Mouse (Mus musculus): ENCODE data around the gene Igsf10.
"Not testable (repeated sequence)": the region's sequence is repeated elsewhere in the genome, so short reads cannot be mapped to it uniquely, and the experiment has no call there.

Gene Igsf10

GRCm38 (mm10) chr3:59344065-59344905 lies at the start of gene Igsf10:
Gene Igsf10 (minus strand): TSS chr3:59344394.
- DNase-seq (ENCODE audit: inconsistent age in 2 of 2, low spot score in 1 of 2): peak in 1 of 2 experiments; percentile 63

- no peak for DNase-seq (ENCODE audit: inconsistent age in 2 of 2, low spot score in 1 of 2)
Measured at GRCm38 (mm10) chr3:59385553-59385952, 41.4 kb upstream of the Igsf10 start.

GRCm38 (mm10) chr3:59385000-59385399 lies 40.8 kb upstream of the Igsf10 start:
- DNase-seq (ENCODE audit: inconsistent age in 2 of 2, low spot score in 1 of 2): no peak

GRCm38 (mm10) chr3:59384321-59384720 lies 40.1 kb upstream of the Igsf10 start:
- no peak for DNase-seq (ENCODE audit: inconsistent age in 2 of 2, low spot score in 1 of 2)

- not testable (repeated sequence) for DNase-seq (ENCODE audit: inconsistent age in 2 of 2, low spot score in 1 of 2)
Measured at GRCm38 (mm10) chr3:59378791-59379190, 34.6 kb upstream of the Igsf10 start.

GRCm38 (mm10) chr3:59361895-59362294 lies 17.7 kb upstream of the Igsf10 start:
- DNase-seq (ENCODE audit: inconsistent age in 2 of 2, low spot score in 1 of 2): no peak

GRCm38 (mm10) chr3:59360102-59360501 lies 15.9 kb upstream of the Igsf10 start:
- no peak for DNase-seq (ENCODE audit: inconsistent age in 2 of 2, low spot score in 1 of 2)

GRCm38 (mm10) chr3:59354156-59354555 lies 10.0 kb upstream of the Igsf10 start:
- peak in 1 of 2 experiments; percentile 38 for DNase-seq (ENCODE audit: inconsistent age in 2 of 2, low spot score in 1 of 2)

GRCm38 (mm10) chr3:59351768-59352167 lies 7.6 kb upstream of the Igsf10 start:
- DNase-seq (ENCODE audit: inconsistent age in 2 of 2, low spot score in 1 of 2): no peak

GRCm38 (mm10) chr3:59343026-59343425 lies 1.2 kb downstream of the Igsf10 start:
- no peak for DNase-seq (ENCODE audit: inconsistent age in 2 of 2, low spot score in 1 of 2)

- no peak for DNase-seq (ENCODE audit: inconsistent age in 2 of 2, low spot score in 1 of 2)
Measured at GRCm38 (mm10) chr3:59341647-59342427, 2.4 kb downstream of the Igsf10 start.

GRCm38 (mm10) chr3:59328526-59328925 lies 15.7 kb downstream of the Igsf10 start:
- DNase-seq (ENCODE audit: inconsistent age in 2 of 2, low spot score in 1 of 2): no peak

GRCm38 (mm10) chr3:59321278-59321876 lies 22.8 kb downstream of the Igsf10 start:
- DNase-seq (ENCODE audit: inconsistent age in 2 of 2, low spot score in 1 of 2): peak; percentile 29 to 86

GRCm38 (mm10) chr3:59316077-59316476 lies 28.1 kb downstream of the Igsf10 start:
- DNase-seq (ENCODE audit: inconsistent age in 2 of 2, low spot score in 1 of 2): no peak

GRCm38 (mm10) chr3:59312610-59313009 lies 31.6 kb downstream of the Igsf10 start:
- DNase-seq (ENCODE audit: inconsistent age in 2 of 2, low spot score in 1 of 2): peak; percentile 63 to 80

GRCm38 (mm10) chr3:59305518-59305917 lies 38.7 kb downstream of the Igsf10 start:
- DNase-seq (ENCODE audit: inconsistent age in 2 of 2, low spot score in 1 of 2): no peak

- no peak for DNase-seq (ENCODE audit: inconsistent age in 2 of 2, low spot score in 1 of 2)
Measured at GRCm38 (mm10) chr3:59304944-59305343, 39.2 kb downstream of the Igsf10 start.

- no peak for DNase-seq (ENCODE audit: inconsistent age in 2 of 2, low spot score in 1 of 2)
Measured at GRCm38 (mm10) chr3:59297653-59298052, 46.5 kb downstream of the Igsf10 start.

- DNase-seq (ENCODE audit: inconsistent age in 2 of 2, low spot score in 1 of 2): no peak
Measured at GRCm38 (mm10) chr3:59296563-59297130, 47.5 kb downstream of the Igsf10 start.

GRCm38 (mm10) chr3:59295699-59296562 lies 48.3 kb downstream of the Igsf10 start:
- DNase-seq (ENCODE audit: inconsistent age in 2 of 2, low spot score in 1 of 2): no peak
